Mouse (Mus musculus) kidney, embryonic 15.5 days (tissue): ENCODE measurements at regions not wholly inside any gene's neighbourhood (a gene's known extent, or its start where the extent isn't known, plus 50 kb on each side); places are given as distances from the start of the nearest gene placed in this dataset.
A peak's percentile ranks its signal among the peaks of the same experiment; 100 is the strongest.

Experiments
- ATAC-seq: fragments of 200-750 bp; cut with Nextera tagmentation; replicated peaks from 2 replicates; pipeline ENCODE4 v1.8.0; 2017; ENCODE audit warnings: moderate TSS enrichment; ENCODE audit not compliant: low FRiP score
- H3K27ac ChIP-seq: fragments of 300-500 bp; sonication (generic); 2 replicates; pipeline ENCODE4 v1.5.1; 2015; ENCODE audit warnings: mild to moderate bottlenecking, inconsistent platforms
- H3K27me3 ChIP-seq: fragments of 300-500 bp; sonication (generic); 2 replicates; pipeline ENCODE4 v1.6.1; 2015; ENCODE audit warnings: inconsistent platforms
- H3K36me3 ChIP-seq: fragments of 300-500 bp; sonication (generic); 2 replicates; pipeline ENCODE4 v1.6.1; 2015; ENCODE audit warnings: inconsistent platforms
- H3K4me1 ChIP-seq: fragments of 300-500 bp; sonication (generic); 2 replicates; pipeline ENCODE4 v1.6.1; 2015; ENCODE audit warnings: inconsistent platforms
- H3K4me2 ChIP-seq: fragments of 300-500 bp; sonication (generic); 2 replicates; pipeline ENCODE4 v1.6.1; 2015; ENCODE audit warnings: moderate library complexity, mild to moderate bottlenecking, inconsistent platforms
- H3K4me3 ChIP-seq: fragments of 300-500 bp; sonication (generic); replicated peaks from 2 replicates; pipeline ENCODE4 v1.5.1; 2015; ENCODE audit warnings: mild to moderate bottlenecking, inconsistent platforms
- H3K9ac ChIP-seq: fragments of 300-500 bp; sonication (generic); 2 replicates; pipeline ENCODE4 v1.6.1; 2015; ENCODE audit warnings: mild to moderate bottlenecking, inconsistent platforms
- H3K9me3 ChIP-seq: fragments of 300-500 bp; sonication (generic); replicated peaks from 2 replicates; pipeline ENCODE4 v1.6.1; 2016; ENCODE audit warnings: inconsistent platforms
- WGBS: fragments of 180-500 bp; shearing (Covaris S2); methylation state at CpG from one replicate; pipeline ENCODE4 v1.1.7; 2015; ENCODE audit warnings: mixed read lengths; 5-methylcytosine and 5-hydroxymethylcytosine counted together

GRCm38 (mm10) chr5:59499441-59499840, 1781.7 kb downstream of the Pcdh7 start:
- H3K4me3 ChIP-seq: no peak overlapping the region
- H3K9ac ChIP-seq: no peak overlapping the region
- no peaks in the 10 kb centered on the region for H3K4me1 ChIP-seq
- ATAC-seq: no peak
- H3K27me3 ChIP-seq: no peaks in the 10 kb centered on the region
- H3K9me3 ChIP-seq: no peaks in the 10 kb centered on the region
- H3K4me2 ChIP-seq: no peak overlapping the region
- H3K36me3 ChIP-seq: no peaks in the 10 kb centered on the region
- 88% methylated on average over 1 of the region's 1 CpGs for WGBS
- no peak overlapping the region for H3K27ac ChIP-seq

- no peaks in the 10 kb centered on the region for H3K27me3 ChIP-seq
- no peaks in the 10 kb centered on the region for H3K9me3 ChIP-seq
- H3K4me2 ChIP-seq: no peak overlapping the region
- H3K27ac ChIP-seq: no peak overlapping the region
- no peak overlapping the region for H3K4me3 ChIP-seq
- ATAC-seq: peak; percentile 52; the same call in 1 of the 2 replicates
- WGBS: 41% methylated on average over 2 of the region's 2 CpGs
- no peaks in the 10 kb centered on the region for H3K36me3 ChIP-seq
- H3K9ac ChIP-seq: no peak overlapping the region
- H3K4me1 ChIP-seq: no peaks in the 10 kb centered on the region
These were observed 1827.9 kb downstream of the Pcdh7 start for GRCm38 (mm10) chr5:59545649-59546048.

- 70% methylated on average over 1 of the region's 1 CpGs for WGBS
- no peak for ATAC-seq
- H3K4me2 ChIP-seq: no peak overlapping the region
- H3K27ac ChIP-seq: no peak overlapping the region
- H3K27me3 ChIP-seq: no peaks in the 10 kb centered on the region
- no peaks in the 10 kb centered on the region for H3K9me3 ChIP-seq
- H3K4me3 ChIP-seq: no peak overlapping the region
- H3K9ac ChIP-seq: no peak overlapping the region
- no peaks in the 10 kb centered on the region for H3K4me1 ChIP-seq
- H3K36me3 ChIP-seq: no peaks in the 10 kb centered on the region
These were observed 1873.4 kb downstream of the Pcdh7 start for GRCm38 (mm10) chr5:59591149-59591548.
